Mouse (Mus musculus) layer of hippocampus, adult 9-11 months (tissue): ENCODE measurements at regions not wholly inside any gene's neighbourhood (a gene's known extent, or its start where the extent isn't known, plus 50 kb on each side); places are given as distances from the start of the nearest gene placed in this dataset.

Experiments used
- DNase-seq: peaks from one replicate; pipeline ENCODE4 v3.0.0; 2022

DNA sequence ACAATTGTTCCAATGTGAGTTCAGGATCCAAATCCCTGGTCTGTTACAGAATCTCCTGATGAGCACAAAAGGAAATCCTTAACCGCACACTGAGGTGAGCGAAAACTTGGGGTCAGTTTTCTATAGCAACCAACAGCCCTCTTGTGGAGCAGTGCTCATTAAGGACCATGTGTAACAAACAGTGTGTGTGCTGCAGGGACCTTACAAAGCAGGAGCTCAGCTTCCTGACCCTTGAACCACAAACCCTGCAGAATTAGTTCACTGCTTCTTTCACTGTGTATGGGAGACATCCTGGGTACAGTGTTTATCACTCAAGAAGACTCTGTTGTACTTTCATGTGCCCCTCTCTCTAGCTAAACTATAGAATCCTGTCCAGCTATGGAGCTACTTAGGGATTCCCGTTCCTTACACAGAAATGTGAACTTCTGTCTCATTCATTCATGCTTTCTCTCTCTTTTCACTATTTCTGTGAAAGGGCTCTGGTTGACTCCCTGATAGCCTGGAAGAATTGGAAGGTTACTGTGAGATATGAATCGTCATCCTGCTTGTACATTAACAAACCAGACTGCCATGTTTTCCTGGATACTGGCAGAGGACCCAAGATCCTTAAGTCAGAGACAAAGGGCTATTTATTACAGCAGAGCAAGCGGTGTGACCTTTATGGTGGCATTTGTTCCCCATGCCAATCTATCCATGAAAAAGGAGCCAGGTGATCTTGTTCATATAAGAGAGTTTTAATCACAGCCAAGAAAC lies 100.5 kb upstream of the Pde3a start:
- DNase-seq = no peak

DNA sequence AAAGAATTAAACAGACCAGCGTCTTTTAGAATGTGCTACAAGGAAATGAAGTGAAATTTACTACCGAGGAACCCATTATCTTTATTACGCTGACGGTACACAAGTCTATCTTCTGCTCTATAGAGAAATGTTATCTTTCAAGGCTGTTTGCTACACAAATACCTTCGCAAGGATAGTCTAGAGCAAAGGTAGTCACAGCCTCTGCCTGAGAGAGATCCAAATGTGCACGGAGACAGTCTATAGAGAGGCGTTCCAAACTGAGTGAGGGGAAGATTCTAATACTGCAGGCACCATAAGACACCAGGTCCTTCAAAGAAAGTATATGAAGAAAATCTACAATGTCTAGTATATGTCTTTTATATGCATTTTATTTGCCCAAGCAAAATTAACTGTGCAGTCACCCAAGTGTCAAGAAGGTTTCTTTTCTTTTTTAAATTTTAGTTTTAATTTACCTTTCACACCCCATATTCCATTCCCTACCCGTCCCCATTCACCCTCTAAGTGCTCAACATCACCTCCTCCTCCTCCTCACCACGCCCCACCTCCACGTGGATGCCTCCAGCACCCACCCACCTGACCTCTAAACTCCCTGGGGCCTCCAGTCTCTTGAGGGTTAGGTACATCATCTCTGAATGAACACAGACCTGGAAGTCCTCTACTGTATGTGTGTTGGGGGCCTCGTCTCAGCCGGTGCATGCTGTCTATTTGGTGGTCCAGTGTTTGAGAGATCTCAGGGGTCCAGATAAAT lies 99.7 kb upstream of the Pde3a start:
- DNase-seq = no peak

DNA sequence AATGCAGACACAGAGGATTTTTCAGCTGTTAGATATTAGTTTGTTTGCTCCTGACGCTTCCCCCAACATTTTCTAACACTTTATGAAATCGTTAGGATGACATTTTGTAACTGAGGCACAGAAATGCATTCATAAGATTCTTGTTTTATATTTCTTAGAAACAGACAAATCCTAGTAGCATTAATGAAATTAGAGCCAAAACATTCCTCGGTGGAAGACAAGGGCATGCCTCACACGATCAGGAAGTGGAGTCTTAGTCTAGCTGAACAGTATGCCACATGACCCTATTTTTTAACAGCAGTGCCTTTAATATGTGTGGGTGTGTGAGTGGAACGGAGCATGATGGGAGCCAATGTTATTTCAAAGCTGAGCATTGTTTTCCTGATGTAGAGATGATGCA lies 89.7 kb upstream of the Pde3a start:
- DNase-seq = no peak

DNA sequence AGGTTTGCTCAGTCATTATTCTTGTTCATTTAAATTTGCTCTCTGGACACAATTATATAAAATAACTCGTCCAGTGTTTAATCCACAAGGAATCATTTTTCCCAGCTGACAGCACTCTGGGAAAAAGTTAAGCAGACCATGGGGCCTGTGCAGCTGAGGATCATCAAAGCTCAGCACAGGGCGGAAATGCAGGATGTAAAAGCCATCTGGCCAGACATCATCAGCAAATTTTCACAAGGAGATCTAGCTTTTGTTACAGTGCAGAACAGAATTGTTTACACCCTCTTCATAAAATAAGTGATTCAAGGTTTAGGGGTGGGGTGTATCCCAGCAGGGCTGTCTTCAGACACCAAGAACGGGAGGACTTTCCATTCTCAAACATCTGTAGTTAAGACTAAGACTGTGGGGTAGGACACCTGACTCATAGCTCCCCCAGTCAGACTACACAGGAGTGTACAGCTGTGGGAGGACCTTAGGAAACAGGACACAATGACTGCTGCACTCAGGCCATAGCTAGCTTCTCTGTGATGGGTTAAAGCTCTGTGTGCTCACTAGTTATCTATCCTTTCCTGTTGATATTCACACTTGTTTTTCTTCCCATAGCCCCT lies 87.3 kb upstream of the Pde3a start:
- DNase-seq = no peak

DNA sequence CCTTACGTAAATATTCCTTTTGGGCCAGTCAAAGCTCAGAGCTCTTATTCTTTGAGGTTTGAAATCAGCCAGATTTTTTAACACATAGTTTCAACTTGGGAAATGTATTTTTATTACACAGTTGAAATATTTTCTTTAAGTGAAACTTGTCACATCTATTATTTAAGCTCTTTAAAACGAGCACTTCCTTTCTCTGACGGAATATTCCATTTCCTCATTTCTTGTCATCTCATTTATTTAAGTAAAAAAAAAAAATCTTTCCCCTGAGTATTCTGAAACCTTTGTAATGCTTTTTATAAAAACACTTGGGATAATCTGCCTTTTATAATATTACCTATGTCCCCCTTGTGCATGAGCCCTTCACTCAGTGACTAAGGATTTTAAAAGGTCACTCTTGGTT lies 81.8 kb upstream of the Pde3a start:
- DNase-seq = no peak

DNA sequence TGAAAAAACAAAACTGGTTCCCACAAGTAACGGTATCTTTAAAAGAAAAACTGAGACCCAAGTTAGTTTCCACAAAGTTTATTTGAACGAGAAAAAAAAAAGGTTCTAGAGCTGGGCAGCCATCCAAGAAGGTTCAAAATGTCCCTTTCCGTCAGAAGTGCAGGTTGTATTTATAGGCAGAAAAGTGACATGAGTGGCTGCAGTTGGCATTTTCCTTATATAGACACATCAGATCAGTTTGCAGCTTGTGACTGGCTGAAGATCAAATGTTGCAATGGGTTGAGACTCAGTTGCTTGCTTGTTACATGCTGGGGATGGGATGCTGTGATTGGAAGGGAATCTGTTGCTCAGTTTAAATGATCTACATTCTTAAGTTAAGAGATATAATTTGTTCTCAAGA lies 80.7 kb upstream of the Pde3a start:
- no peak for DNase-seq

DNA sequence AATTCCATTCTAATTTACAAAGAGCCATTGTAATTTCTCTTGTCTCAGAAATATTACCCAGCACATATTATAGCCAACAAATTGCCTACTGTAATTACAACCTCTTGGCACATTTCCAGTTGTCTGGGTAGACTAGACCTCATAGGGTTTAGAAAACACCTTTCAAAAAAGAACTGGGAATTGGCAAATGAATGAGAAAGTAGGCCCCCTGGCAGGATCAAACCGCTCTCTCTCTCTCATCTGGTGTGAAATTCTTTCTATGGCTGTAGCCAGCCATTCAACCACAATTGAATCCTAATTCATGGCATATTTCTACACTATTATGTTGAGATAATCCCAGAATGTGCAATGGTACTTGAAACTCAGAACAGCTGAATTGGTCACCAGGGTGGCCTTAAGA lies 65.3 kb upstream of the Pde3a start:
- no peak for DNase-seq

DNA sequence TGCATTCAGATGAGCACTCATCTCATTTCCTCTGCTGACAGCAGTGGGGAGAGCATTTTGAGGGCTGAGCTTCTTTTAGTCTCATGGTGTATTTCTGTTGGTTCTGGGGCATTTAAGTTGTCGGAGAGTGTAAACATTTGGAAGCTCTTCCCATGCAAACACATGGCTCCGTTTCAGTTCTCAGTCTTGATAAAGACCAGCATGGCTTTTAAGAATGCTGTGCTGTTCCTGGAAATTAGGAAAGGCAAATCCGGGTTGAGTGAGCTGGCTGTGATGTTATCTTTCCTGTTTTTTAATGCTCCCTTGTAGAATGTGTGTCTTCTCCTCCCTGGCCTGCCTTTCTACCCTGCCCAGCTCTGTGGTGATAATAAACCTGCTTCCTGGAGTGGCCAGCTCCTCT lies 61.0 kb upstream of the Pde3a start:
- DNase-seq = no peak

DNA sequence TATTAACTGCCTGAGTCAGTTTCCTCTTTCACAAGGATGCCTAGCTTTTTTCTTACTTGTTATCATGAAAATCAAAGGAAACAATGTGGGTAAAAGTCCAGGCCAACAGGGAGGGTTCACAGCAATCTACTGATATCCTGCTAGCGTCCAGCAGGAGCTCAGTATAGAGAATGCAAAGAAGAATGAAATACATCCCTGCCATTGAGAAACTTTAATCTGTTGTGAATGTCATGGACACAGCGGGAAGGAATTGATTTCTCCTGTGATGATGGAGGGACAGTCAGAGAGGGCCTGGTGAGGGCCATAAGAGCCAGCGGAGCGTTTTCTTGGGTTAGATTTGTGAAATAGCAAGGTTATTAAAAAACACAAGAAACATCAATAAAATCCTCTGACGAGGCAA lies 60.0 kb upstream of the Pde3a start:
- no peak for DNase-seq

DNA sequence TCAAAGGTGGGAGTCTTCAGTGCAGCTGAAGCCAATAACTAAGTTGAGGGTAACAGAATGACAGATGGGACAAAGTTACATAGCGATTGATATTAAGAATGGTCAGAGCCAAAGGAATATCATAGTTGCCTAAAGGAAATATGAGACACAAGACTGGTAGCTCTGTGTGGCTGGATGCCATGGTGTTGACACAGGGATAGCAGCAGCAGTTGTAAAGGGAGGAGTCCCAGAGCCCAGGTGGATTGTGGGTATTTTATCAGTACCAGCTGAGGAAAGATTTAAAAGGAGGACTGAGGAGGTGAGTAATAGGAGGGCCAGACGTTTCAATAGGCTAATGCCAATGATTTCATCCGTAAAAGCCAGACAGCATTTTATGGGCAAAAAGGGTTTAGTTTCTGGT lies 59.4 kb upstream of the Pde3a start:
- no peak for DNase-seq

DNA sequence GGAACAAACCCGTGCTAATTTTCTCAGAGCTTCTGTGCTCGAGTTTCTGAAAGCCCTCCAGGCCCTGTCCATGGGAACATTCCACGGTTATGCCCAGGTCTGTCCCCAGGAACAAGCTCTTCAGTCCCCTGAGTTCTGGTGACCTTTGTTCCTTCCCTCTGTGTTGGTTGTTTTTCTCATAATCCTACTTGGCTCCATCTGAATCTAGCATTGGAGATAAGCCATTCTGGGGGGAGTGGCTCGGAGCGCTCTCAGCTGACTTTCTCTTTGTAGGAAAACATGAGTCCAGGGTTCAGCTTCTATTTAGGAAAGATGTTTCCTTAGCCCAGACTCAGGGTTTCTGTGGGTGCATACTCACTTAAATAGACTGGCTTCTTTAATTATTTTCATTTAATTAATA lies 58.7 kb upstream of the Pde3a start:
- DNase-seq = no peak

DNA sequence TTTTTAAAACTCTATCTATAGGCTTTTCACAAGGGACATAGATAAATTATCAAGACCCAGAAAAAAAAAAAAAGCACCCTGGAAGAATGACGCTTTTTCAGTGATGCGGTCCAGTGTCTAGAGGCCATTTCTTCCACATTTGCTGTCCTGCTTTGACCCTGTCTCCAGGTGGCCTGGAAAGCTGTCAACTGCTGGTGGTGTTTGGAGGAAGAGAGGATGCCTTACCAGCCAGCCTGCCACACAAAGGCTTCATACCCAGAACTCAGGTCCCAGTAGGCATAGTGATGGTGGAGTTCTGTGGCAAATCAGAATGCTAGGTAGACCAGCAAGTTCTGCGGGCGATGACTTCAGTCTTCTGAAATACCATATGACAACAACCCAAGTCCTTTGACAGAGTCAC lies 51.6 kb upstream of the Pde3a start:
- no peak for DNase-seq
